Mouse (Mus musculus) small intestine, adult 2 months (tissue): ENCODE measurements around the gene Large1.

Source experiments
- CTCF ChIP-seq: fragments of 200-500 bp; IDR thresholded peaks from 2 replicates; pipeline ENCODE4 v1.5.1; 2012; ENCODE audit warnings: low read depth, mild to moderate bottlenecking, control low read depth, inconsistent platforms, low read length, moderate library complexity, mixed read lengths; ENCODE audit not compliant: insufficient replicate concordance, insufficient read length; ENCODE audit errors: extremely low read depth
- POLR2A ChIP-seq: fragments of 200-500 bp; IDR thresholded peaks from 2 replicates; pipeline ENCODE4 v1.6.1; 2012; ENCODE audit warnings: low read depth, mild to moderate bottlenecking, control low read depth, inconsistent platforms, low read length, moderate library complexity

- no peak for TF ChIP-seq POLR2A
- no peak for TF ChIP-seq CTCF
Observed at GRCm38 (mm10) chr8:72905491-72905890, 447.8 kb downstream of the Large1 start.
